Mouse (Mus musculus): Measurements from ENCODE around the gene Serinc4. TPM values are rescaled to one million over a fixed set of nuclear protein-coding genes. Genes with fewer than 3 reads are reported as not detected.

The Serinc4 gene
- total and polyA plus RNA-seq, 2 experiments from 2014 or later = 1.5 to 1.8 TPM

DNA sequence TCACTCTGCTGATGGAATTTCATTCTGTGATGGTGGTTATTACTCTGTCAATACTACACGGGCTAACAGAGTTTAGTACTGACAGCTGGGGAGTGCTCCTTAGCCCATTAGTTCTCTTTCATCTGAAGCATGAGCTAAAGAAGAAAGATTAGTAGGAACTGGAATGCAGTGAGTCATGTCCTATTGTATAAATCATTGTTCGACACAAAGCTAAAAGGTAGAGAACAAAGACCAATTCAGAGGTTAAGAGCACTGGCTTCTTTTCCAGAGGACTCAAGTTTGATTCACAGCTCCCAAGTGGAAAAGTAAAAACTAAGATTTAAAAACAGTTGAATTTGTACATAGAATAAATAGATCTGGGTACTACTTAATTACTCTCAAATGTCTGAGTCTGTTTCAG, 3.5 kb upstream of the Serinc4 start:
- ATAC-seq (ENCODE audit: low FRiP score) (no peak), DNase-seq (ENCODE audit: low spot score) (no peak)
- TF ChIP-seq CTCF (IDR thresholded peaks at IDR 0.05) = no peak
- Histone ChIP-seq H3K4me1 (ENCODE audit: insufficient read depth, low read length) (no peaks in the 10 kb centered on the region), H3K4me2 (ENCODE audit: low read depth, low read length, poor library complexity, severe bottlenecking) (no peak overlapping the region), H3K27ac (ENCODE audit: low read depth, low read length) (no peak overlapping the region), H3K4me3 (ENCODE audit: low read depth, low read length) (no peak overlapping the region), H3K27me3 (ENCODE audit: insufficient read depth, low read length) (no peaks in the 10 kb centered on the region), H3K9me3 (ENCODE audit: low read length) (no peaks in the 10 kb centered on the region), H3K9ac (replicated peaks; ENCODE audit: low read length, poor library complexity, severe bottlenecking) (no peak overlapping the region), H3K36me3 (ENCODE audit: insufficient read depth, low read length) (no peaks in the 10 kb centered on the region)
- 66% methylated on average over 2 of the region's 2 CpGs for WGBS

DNA sequence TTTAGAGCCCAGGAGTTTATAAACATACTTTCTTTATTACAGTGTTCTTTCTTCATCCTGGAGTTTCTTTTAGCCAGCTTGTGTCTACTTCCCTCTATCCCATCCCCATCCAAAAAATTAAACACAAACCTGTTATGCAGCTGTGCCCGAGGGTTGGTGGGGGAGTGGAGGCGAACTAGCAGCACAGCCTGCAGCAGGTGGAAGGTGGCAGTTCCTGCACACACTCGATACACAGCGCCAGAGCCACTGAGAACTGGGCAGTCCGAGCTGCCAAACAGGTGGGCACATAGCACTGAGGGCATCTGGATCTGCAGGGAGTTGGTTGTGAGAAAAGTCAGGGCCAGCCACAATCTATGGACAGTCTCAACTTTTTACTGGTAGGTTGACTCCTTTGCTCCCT, 1.0 kb downstream of the Serinc4 start:
- ATAC-seq (ENCODE audit: low FRiP score) (no peak), DNase-seq (ENCODE audit: low spot score) (no peak)
- no peaks in the 10 kb centered on the region for H3K27me3 ChIP-seq (ENCODE audit: insufficient read depth, low read length)
- no peak overlapping the region for H3K9ac ChIP-seq (replicated peaks; ENCODE audit: low read length, poor library complexity, severe bottlenecking)
- TF ChIP-seq CTCF (IDR thresholded peaks at IDR 0.05) = no peak
- no peaks in the 10 kb centered on the region for H3K4me1 ChIP-seq (ENCODE audit: insufficient read depth, low read length)
- WGBS = 75% methylated on average over 5 of the region's 5 CpGs
- H3K4me3 ChIP-seq (ENCODE audit: low read depth, low read length) = no peak overlapping the region
- H3K27ac ChIP-seq (ENCODE audit: low read depth, low read length) = no peak overlapping the region
- no peak overlapping the region for H3K4me2 ChIP-seq (ENCODE audit: low read depth, low read length, poor library complexity, severe bottlenecking)
- no peaks in the 10 kb centered on the region for H3K9me3 ChIP-seq (ENCODE audit: low read length)
- H3K36me3 ChIP-seq (ENCODE audit: insufficient read depth, low read length) = peaks cover 12% of the 10 kb centered on the region; the same call in 1 of the 2 replicates

DNA sequence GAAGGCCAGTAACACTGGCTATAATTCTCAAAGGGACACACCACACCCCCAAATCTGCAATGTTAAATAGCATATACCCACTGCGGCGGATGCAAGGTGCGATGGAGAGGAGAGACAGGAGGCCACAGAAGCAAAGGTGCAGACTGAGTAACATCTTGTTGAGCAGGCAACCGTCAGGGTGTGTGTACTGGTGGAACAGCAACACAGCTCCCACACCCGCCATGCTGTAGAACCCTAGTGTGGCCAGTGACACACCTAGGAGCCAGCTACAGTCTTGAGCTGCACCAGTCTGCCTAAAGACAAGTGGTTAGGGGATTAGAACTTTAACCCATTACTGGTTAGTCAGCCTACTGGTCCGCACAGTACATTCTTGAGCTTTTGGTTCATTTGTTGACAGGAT, 2.7 kb downstream of the Serinc4 start:
- no peaks in the 10 kb centered on the region for H3K9me3 ChIP-seq (ENCODE audit: low read length)
- H3K4me1 ChIP-seq (ENCODE audit: insufficient read depth, low read length) = 0 out of 2 replicates have a peak, but pooled peaks cover 4% of the 10 kb centered on the region
- peaks cover 12% of the 10 kb centered on the region; the same call in 1 of the 2 replicates for H3K36me3 ChIP-seq (ENCODE audit: insufficient read depth, low read length)
- no peak overlapping the region for H3K4me3 ChIP-seq (ENCODE audit: low read depth, low read length)
- H3K4me2 ChIP-seq (ENCODE audit: low read depth, low read length, poor library complexity, severe bottlenecking) = no peak overlapping the region
- no peak overlapping the region for H3K27ac ChIP-seq (ENCODE audit: low read depth, low read length)
- TF ChIP-seq CTCF (IDR thresholded peaks at IDR 0.05) = no peak
- DNase-seq (ENCODE audit: low spot score) (no peak), ATAC-seq (ENCODE audit: low FRiP score) (no peak)
- H3K27me3 ChIP-seq (ENCODE audit: insufficient read depth, low read length) = no peaks in the 10 kb centered on the region
- WGBS = 77% methylated on average over 6 of the region's 6 CpGs
- no peak overlapping the region for H3K9ac ChIP-seq (replicated peaks; ENCODE audit: low read length, poor library complexity, severe bottlenecking)

DNA sequence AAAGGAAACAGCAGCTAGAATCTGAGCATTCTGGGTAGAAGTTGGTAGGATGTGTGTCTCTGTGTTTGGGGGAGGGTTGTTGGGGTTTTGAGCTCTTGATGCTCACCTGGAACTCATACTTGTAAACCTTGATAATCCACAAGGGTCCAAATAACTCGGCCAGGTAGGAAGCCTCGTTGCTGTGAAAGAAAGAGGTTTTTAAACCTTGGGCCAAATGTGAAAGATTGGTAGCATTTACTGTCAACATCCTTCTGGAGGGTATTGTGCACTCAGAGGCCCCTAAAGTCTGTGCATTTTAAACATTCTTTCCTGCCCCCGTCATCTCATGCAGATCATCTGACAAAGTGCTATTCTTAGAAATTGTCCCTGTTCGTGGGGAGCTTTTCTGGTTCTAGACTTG, 3.6 kb downstream of the Serinc4 start, which contains the start of gene Hypk:
TSS of gene Hypk (plus strand) at position 301 of the 400 bp plus-strand sequence.
- H3K36me3 ChIP-seq (ENCODE audit: insufficient read depth, low read length) = peaks cover 12% of the 10 kb centered on the region; the same call in 1 of the 2 replicates
- TF ChIP-seq CTCF (IDR thresholded peaks at IDR 0.05) = no peak
- H3K9ac ChIP-seq (replicated peaks; ENCODE audit: low read length, poor library complexity, severe bottlenecking) = no peak within 1 kb of the TSS
- no peaks in the 10 kb centered on the region for H3K9me3 ChIP-seq (ENCODE audit: low read length)
- H3K4me2 ChIP-seq (ENCODE audit: low read depth, low read length, poor library complexity, severe bottlenecking) = no peak within 1 kb of the TSS
- no peak for ATAC-seq (ENCODE audit: low FRiP score)
- 83% methylated on average over 4 of the region's 4 CpGs for WGBS
- no peak for DNase-seq (ENCODE audit: low spot score)
- H3K27ac ChIP-seq (ENCODE audit: low read depth, low read length) = no peak within 1 kb of the TSS
- 0 out of 2 replicates have a peak, but pooled peaks cover 4% of the 10 kb centered on the region for H3K4me1 ChIP-seq (ENCODE audit: insufficient read depth, low read length)
- no peak within 1 kb of the TSS for H3K4me3 ChIP-seq (ENCODE audit: low read depth, low read length)
- H3K27me3 ChIP-seq (ENCODE audit: insufficient read depth, low read length) = no peaks in the 10 kb centered on the region

DNA sequence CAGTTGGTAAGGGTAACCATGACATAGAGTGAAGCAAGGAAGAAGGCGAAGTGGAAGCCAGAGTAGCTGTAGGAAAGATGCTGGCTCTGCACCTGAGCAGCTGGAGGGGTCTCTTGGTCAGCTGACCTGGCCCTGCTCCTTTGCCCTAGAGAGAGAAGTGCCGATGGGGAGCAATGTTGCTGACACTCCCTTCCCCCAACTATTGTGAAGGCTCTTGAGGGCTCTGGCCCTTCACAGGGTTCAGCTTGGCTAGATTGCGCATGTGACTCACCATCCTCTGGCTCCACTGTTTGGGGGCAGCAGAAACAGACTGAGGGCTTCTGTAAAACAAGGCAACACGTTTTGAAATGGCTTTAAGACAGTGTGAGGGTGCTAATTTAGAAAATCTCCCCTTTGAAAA, 4.2 kb downstream of the Serinc4 start:
- no peaks in the 10 kb centered on the region for H3K27me3 ChIP-seq (ENCODE audit: insufficient read depth, low read length)
- no peak overlapping the region for H3K4me3 ChIP-seq (ENCODE audit: low read depth, low read length)
- no peak overlapping the region for H3K9ac ChIP-seq (replicated peaks; ENCODE audit: low read length, poor library complexity, severe bottlenecking)
- 0 out of 2 replicates have a peak, but pooled peaks cover 4% of the 10 kb centered on the region for H3K4me1 ChIP-seq (ENCODE audit: insufficient read depth, low read length)
- ATAC-seq (ENCODE audit: low FRiP score) (no peak), DNase-seq (ENCODE audit: low spot score) (no peak)
- no peak overlapping the region for H3K27ac ChIP-seq (ENCODE audit: low read depth, low read length)
- H3K9me3 ChIP-seq (ENCODE audit: low read length) = no peaks in the 10 kb centered on the region
- WGBS = 87% methylated on average over 4 of the region's 4 CpGs
- TF ChIP-seq CTCF (IDR thresholded peaks at IDR 0.05) = no peak
- H3K4me2 ChIP-seq (ENCODE audit: low read depth, low read length, poor library complexity, severe bottlenecking) = no peak overlapping the region
- peaks cover 12% of the 10 kb centered on the region; the same call in 1 of the 2 replicates for H3K36me3 ChIP-seq (ENCODE audit: insufficient read depth, low read length)

DNA sequence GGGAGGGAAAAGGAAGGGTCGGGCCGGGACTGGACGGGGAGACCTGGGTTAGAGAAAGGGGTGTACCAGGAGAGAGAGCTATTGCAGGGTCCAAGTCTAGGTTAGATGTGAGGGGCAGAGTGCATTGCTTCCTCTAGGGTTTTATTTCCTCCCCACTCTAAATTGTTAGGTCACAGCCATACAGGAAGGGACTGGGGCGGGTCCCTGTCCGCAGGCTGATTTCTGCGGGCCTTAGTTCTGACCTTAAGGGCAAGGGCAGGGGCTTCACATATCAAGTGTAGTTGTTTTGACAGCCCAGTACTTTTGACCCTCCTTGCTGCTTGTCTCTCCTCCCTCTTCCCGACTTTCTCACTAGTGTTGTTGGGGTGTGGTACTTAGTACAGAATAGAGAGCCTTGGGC, 6.5 kb downstream of the Serinc4 start:
- TF ChIP-seq CTCF (IDR thresholded peaks at IDR 0.05) = no peak
- Histone ChIP-seq H3K4me1 (ENCODE audit: insufficient read depth, low read length) (0 out of 2 replicates have a peak, but pooled peaks cover 4% of the 10 kb centered on the region), H3K9ac (replicated peaks; ENCODE audit: low read length, poor library complexity, severe bottlenecking) (peak overlapping the region; percentile 92), H3K9me3 (ENCODE audit: low read length) (no peaks in the 10 kb centered on the region), H3K27me3 (ENCODE audit: insufficient read depth, low read length) (no peaks in the 10 kb centered on the region), H3K27ac (ENCODE audit: low read depth, low read length) (peak overlapping the region; percentile 94), H3K4me3 (ENCODE audit: low read depth, low read length) (peak overlapping the region; percentile 95), H3K4me2 (ENCODE audit: low read depth, low read length, poor library complexity, severe bottlenecking) (peak overlapping the region; percentile 93), H3K36me3 (ENCODE audit: insufficient read depth, low read length) (peaks cover 12% of the 10 kb centered on the region; the same call in 1 of the 2 replicates)
- DNase-seq (ENCODE audit: low spot score) (no peak), ATAC-seq (ENCODE audit: low FRiP score) (no peak)
- WGBS = 3% methylated on average over 7 of the region's 7 CpGs

All from midbrain, postnatal 0 days (tissue).